Mouse (Mus musculus) stomach, embryonic 14.5 days (tissue): ENCODE measurements around the gene Fam83b. TPM values are rescaled to one million over a fixed set of nuclear protein-coding genes. Genes with fewer than 3 reads are reported as not detected.

Experiments
- ATAC-seq: fragments of 200-750 bp; cut with Nextera tagmentation; 2 replicates; pipeline ENCODE4 v1.8.0; 2017; ENCODE audit warnings: low read depth, moderate TSS enrichment; ENCODE audit not compliant: insufficient number of reproducible peaks, insufficient read depth, low FRiP score
- H3K27ac ChIP-seq: fragments of 300-500 bp; sonication (generic); 2 replicates; pipeline ENCODE4 v1.5.1; 2014; ENCODE audit warnings: mild to moderate bottlenecking, low read length, moderate library complexity, mixed read lengths
- H3K27me3 ChIP-seq: fragments of 300-500 bp; sonication (generic); 2 replicates; pipeline ENCODE4 v1.6.1; 2014; ENCODE audit warnings: low read length, control low read depth, mixed read lengths; ENCODE audit not compliant: control insufficient read depth, insufficient read depth
- H3K36me3 ChIP-seq: fragments of 300-500 bp; sonication (generic); 2 replicates; pipeline ENCODE4 v1.6.1; 2014; ENCODE audit warnings: mild to moderate bottlenecking, control low read depth, low read length, moderate library complexity, mixed read lengths; ENCODE audit not compliant: control insufficient read depth, insufficient read depth
- H3K4me1 ChIP-seq: fragments of 300-500 bp; sonication (generic); 2 replicates; pipeline ENCODE4 v1.6.1; 2014; ENCODE audit warnings: low read length, control low read depth, mixed read lengths; ENCODE audit not compliant: control insufficient read depth, insufficient read depth
- H3K4me2 ChIP-seq: fragments of 300-500 bp; sonication (generic); replicated peaks from 2 replicates; pipeline ENCODE4 v1.6.1; 2014; ENCODE audit warnings: low read depth, low read length, control low read depth
- H3K4me3 ChIP-seq: fragments of 300-500 bp; sonication (generic); 2 replicates; pipeline ENCODE4 v1.5.1; 2014; ENCODE audit warnings: low read depth, low read length, control low read depth
- H3K9ac ChIP-seq: fragments of 300-500 bp; sonication (generic); replicated peaks from 2 replicates; pipeline ENCODE4 v1.6.1; 2014; ENCODE audit warnings: low read depth, mild to moderate bottlenecking, control low read depth, low read length, moderate library complexity, mixed read lengths
- H3K9me3 ChIP-seq: fragments of 300-500 bp; sonication (generic); 2 replicates; pipeline ENCODE4 v1.6.1; 2016; ENCODE audit warnings: low read depth, low read length, control low read depth; ENCODE audit not compliant: control insufficient read depth
- WGBS: fragments of 180-500 bp; shearing (Covaris S2); extraction: QIAGEN DNeasy Blood & Tissue Kit; methylation state at CpG from one replicate; pipeline ENCODE4 v1.1.7; 2014; 5-methylcytosine and 5-hydroxymethylcytosine counted together
- polyA plus RNA-seq: library from polyadenylated mRNA; unstranded; fragments of >200 nt; fragmentation: Nextera tagmentation; extraction: Ambion mirVana; gene quantifications from 2 replicates; pipeline ENCODE4 v1.2.1, GENCODE M21; 2014

Fam83b gene
- polyA plus RNA-seq, 1 experiment from 2014 or later = 10.4 TPM

GRCm38 (mm10) chr9:76489737-76490136, 77.2 kb downstream of the Fam83b start:
- WGBS = 86% methylated on average over 3 of the region's 3 CpGs

GRCm38 (mm10) chr9:76480088-76480487, 86.8 kb downstream of the Fam83b start:
- H3K27ac ChIP-seq = no peak overlapping the region
- no peak for ATAC-seq
- 80% methylated on average over 3 of the region's 3 CpGs for WGBS

More at GRCm38 (mm10) chr9:76489737-76490136, 77.2 kb downstream of the Fam83b start:
- no peaks in the 10 kb centered on the region for H3K4me1 ChIP-seq
- H3K9me3 ChIP-seq = no peaks in the 10 kb centered on the region
- no peak for ATAC-seq
- no peak overlapping the region for H3K9ac ChIP-seq
- peaks cover 5% of the 10 kb centered on the region; the same call in 1 of the 2 replicates for H3K36me3 ChIP-seq
- no peak overlapping the region for H3K27ac ChIP-seq
- no peak overlapping the region for H3K4me2 ChIP-seq
- H3K4me3 ChIP-seq = no peak overlapping the region
- no peaks in the 10 kb centered on the region for H3K27me3 ChIP-seq

GRCm38 (mm10) chr9:76469500-76469899, 97.4 kb downstream of the Fam83b start:
- WGBS = 78% methylated on average over 4 of the region's 4 CpGs
- Histone ChIP-seq H3K4me3 (no peak overlapping the region), H3K27me3 (no peaks in the 10 kb centered on the region), H3K4me1 (no peaks in the 10 kb centered on the region), H3K27ac (no peak overlapping the region), H3K36me3 (no peaks in the 10 kb centered on the region), H3K4me2 (no peak overlapping the region), H3K9me3 (no peaks in the 10 kb centered on the region), H3K9ac (no peak overlapping the region)
- no peak for ATAC-seq

More at GRCm38 (mm10) chr9:76480088-76480487, 86.8 kb downstream of the Fam83b start:
- H3K36me3 ChIP-seq = no peaks in the 10 kb centered on the region
- no peak overlapping the region for H3K9ac ChIP-seq
- H3K27me3 ChIP-seq = no peaks in the 10 kb centered on the region
- H3K9me3 ChIP-seq = no peaks in the 10 kb centered on the region
- no peak overlapping the region for H3K4me2 ChIP-seq
- no peaks in the 10 kb centered on the region for H3K4me1 ChIP-seq
- H3K4me3 ChIP-seq = no peak overlapping the region

GRCm38 (mm10) chr9:76461547-76461946, 105.4 kb downstream of the Fam83b start:
- no peak overlapping the region for H3K9ac ChIP-seq
- no peak overlapping the region for H3K4me2 ChIP-seq
- no peak overlapping the region for H3K27ac ChIP-seq

GRCm38 (mm10) chr9:76455703-76456102, 111.2 kb downstream of the Fam83b start:
- ATAC-seq = no peak
- Histone ChIP-seq H3K27ac (no peak overlapping the region), H3K4me2 (no peak overlapping the region), H3K9me3 (no peaks in the 10 kb centered on the region), H3K4me3 (no peak overlapping the region), H3K9ac (no peak overlapping the region), H3K27me3 (no peaks in the 10 kb centered on the region), H3K4me1 (no peaks in the 10 kb centered on the region), H3K36me3 (no peaks in the 10 kb centered on the region)
- 88% methylated on average over 3 of the region's 3 CpGs for WGBS

More at GRCm38 (mm10) chr9:76461547-76461946, 105.4 kb downstream of the Fam83b start:
- H3K36me3 ChIP-seq = no peaks in the 10 kb centered on the region
- no peaks in the 10 kb centered on the region for H3K4me1 ChIP-seq
- H3K27me3 ChIP-seq = no peaks in the 10 kb centered on the region
- ATAC-seq = no peak
- H3K9me3 ChIP-seq = no peaks in the 10 kb centered on the region
- no peak overlapping the region for H3K4me3 ChIP-seq

Other genes with a start within 250 kb of the Fam83b start
- not detected in 2 replicates for gene Hcrtr2, start 243.3 kb downstream of the Fam83b start, polyA plus RNA-seq